Mouse (Mus musculus) kidney, embryonic 15.5 days (tissue): Measurements from ENCODE around the gene Psmd5. TPM values are rescaled to one million over a fixed set of nuclear protein-coding genes. Genes with fewer than 3 reads are reported as not detected.

Source experiments
- ATAC-seq: fragments of 200-750 bp; cut with Nextera tagmentation; replicated peaks from 2 replicates; pipeline ENCODE4 v1.8.0; 2017; ENCODE audit warnings: moderate TSS enrichment; ENCODE audit not compliant: low FRiP score
- H3K27ac ChIP-seq: fragments of 300-500 bp; sonication (generic); 2 replicates; pipeline ENCODE4 v1.5.1; 2015; ENCODE audit warnings: mild to moderate bottlenecking, inconsistent platforms
- H3K27me3 ChIP-seq: fragments of 300-500 bp; sonication (generic); 2 replicates; pipeline ENCODE4 v1.6.1; 2015; ENCODE audit warnings: inconsistent platforms
- H3K36me3 ChIP-seq: fragments of 300-500 bp; sonication (generic); 2 replicates; pipeline ENCODE4 v1.6.1; 2015; ENCODE audit warnings: inconsistent platforms
- H3K4me1 ChIP-seq: fragments of 300-500 bp; sonication (generic); 2 replicates; pipeline ENCODE4 v1.6.1; 2015; ENCODE audit warnings: inconsistent platforms
- H3K4me2 ChIP-seq: fragments of 300-500 bp; sonication (generic); 2 replicates; pipeline ENCODE4 v1.6.1; 2015; ENCODE audit warnings: moderate library complexity, mild to moderate bottlenecking, inconsistent platforms
- H3K4me3 ChIP-seq: fragments of 300-500 bp; sonication (generic); replicated peaks from 2 replicates; pipeline ENCODE4 v1.5.1; 2015; ENCODE audit warnings: mild to moderate bottlenecking, inconsistent platforms
- H3K9ac ChIP-seq: fragments of 300-500 bp; sonication (generic); 2 replicates; pipeline ENCODE4 v1.6.1; 2015; ENCODE audit warnings: mild to moderate bottlenecking, inconsistent platforms
- H3K9me3 ChIP-seq: fragments of 300-500 bp; sonication (generic); replicated peaks from 2 replicates; pipeline ENCODE4 v1.6.1; 2016; ENCODE audit warnings: inconsistent platforms
- WGBS: fragments of 180-500 bp; shearing (Covaris S2); methylation state at CpG from one replicate; pipeline ENCODE4 v1.1.7; 2015; ENCODE audit warnings: mixed read lengths; 5-methylcytosine and 5-hydroxymethylcytosine counted together
- polyA plus RNA-seq: library from polyadenylated mRNA; unstranded; fragments of >200 nt; fragmentation: Nextera tagmentation; extraction: Ambion mirVana; gene quantifications from 2 replicates; pipeline ENCODE4 v1.2.1, GENCODE M21; 2015

The Psmd5 gene
- polyA plus RNA-seq, 1 experiment from 2014 or later, result 116 TPM

GRCm38 (mm10) chr2:34893950-34894349 is 19.2 kb upstream of the Psmd5 start:
- no peak overlapping the region for H3K9ac ChIP-seq
- H3K27me3 ChIP-seq, result no peaks in the 10 kb centered on the region
- H3K4me3 ChIP-seq, result no peak overlapping the region
- H3K27ac ChIP-seq, result no peak overlapping the region
- no peak overlapping the region for H3K4me2 ChIP-seq
- H3K36me3 ChIP-seq, result peaks cover 26% of the 10 kb centered on the region
- 68% methylated on average over 5 of the region's 5 CpGs for WGBS
- H3K4me1 ChIP-seq, result 0 out of 2 replicates have a peak, but pooled peaks cover 5% of the 10 kb centered on the region
- ATAC-seq, result no peak
- H3K9me3 ChIP-seq, result no peaks in the 10 kb centered on the region

- H3K4me2 ChIP-seq, result no peak overlapping the region
- 62% methylated on average over 2 of the region's 2 CpGs for WGBS
- H3K36me3 ChIP-seq, result no peaks in the 10 kb centered on the region
- no peaks in the 10 kb centered on the region for H3K9me3 ChIP-seq
- no peaks in the 10 kb centered on the region for H3K4me1 ChIP-seq
- H3K27ac ChIP-seq, result no peak overlapping the region
- H3K27me3 ChIP-seq, result no peaks in the 10 kb centered on the region
- ATAC-seq, result no peak
- no peak overlapping the region for H3K9ac ChIP-seq
- H3K4me3 ChIP-seq, result no peak overlapping the region
Measured at GRCm38 (mm10) chr2:34884186-34884585, 9.4 kb upstream of the Psmd5 start.

GRCm38 (mm10) chr2:34883190-34883589 is 8.4 kb upstream of the Psmd5 start:
- H3K4me3 ChIP-seq, result no peak overlapping the region
- peak overlapping the region; percentile 41; the same call in 1 of the 2 replicates for H3K27ac ChIP-seq
- peak; percentile 85 for ATAC-seq
- no peaks in the 10 kb centered on the region for H3K27me3 ChIP-seq
- H3K4me1 ChIP-seq, result peaks cover 4% of the 10 kb centered on the region
- no peak overlapping the region for H3K9ac ChIP-seq
- H3K36me3 ChIP-seq, result no peaks in the 10 kb centered on the region
- no peak overlapping the region for H3K4me2 ChIP-seq
- no peaks in the 10 kb centered on the region for H3K9me3 ChIP-seq
- 16% methylated on average over 5 of the region's 5 CpGs for WGBS

- ATAC-seq, result no peak
Measured at GRCm38 (mm10) chr2:34882757-34883156, 8.0 kb upstream of the Psmd5 start.

GRCm38 (mm10) chr2:34880054-34880453 is 5.3 kb upstream of the Psmd5 start:
- H3K27me3 ChIP-seq, result no peaks in the 10 kb centered on the region

More at GRCm38 (mm10) chr2:34882757-34883156, 8.0 kb upstream of the Psmd5 start:
- H3K27me3 ChIP-seq, result no peaks in the 10 kb centered on the region
- H3K36me3 ChIP-seq, result no peaks in the 10 kb centered on the region
- H3K27ac ChIP-seq, result 0 out of 2 replicates have a peak overlapping the region, but pooled peaks have one; percentile 29
- no peak overlapping the region for H3K4me3 ChIP-seq
- 56% methylated on average over 2 of the region's 2 CpGs for WGBS
- no peaks in the 10 kb centered on the region for H3K9me3 ChIP-seq
- no peak overlapping the region for H3K9ac ChIP-seq
- H3K4me1 ChIP-seq, result peaks cover 4% of the 10 kb centered on the region
- no peak overlapping the region for H3K4me2 ChIP-seq

GRCm38 (mm10) chr2:34874271-34874670 is 497 bp downstream of the Psmd5 start, which contains the start of gene Cutal:
Gene Cutal, plus strand, starts transcription at chr2:34874396.
- peak; percentile 16; the same call in 1 of the 2 replicates for ATAC-seq
- peak within 1 kb of the TSS; percentile 69 for H3K4me2 ChIP-seq
- 2% methylated on average over 14 of the region's 14 CpGs for WGBS
- H3K9me3 ChIP-seq, result no peaks in the 10 kb centered on the region
- H3K9ac ChIP-seq, result peak within 1 kb of the TSS; percentile 51
- H3K27ac ChIP-seq, result peak within 1 kb of the TSS; percentile 84
- H3K36me3 ChIP-seq, result no peaks in the 10 kb centered on the region
- peaks cover 13% of the 10 kb centered on the region for H3K27me3 ChIP-seq
- peaks cover 25% of the 10 kb centered on the region for H3K4me1 ChIP-seq
- H3K4me3 ChIP-seq, result peak within 1 kb of the TSS; percentile 46

More at GRCm38 (mm10) chr2:34880054-34880453, 5.3 kb upstream of the Psmd5 start:
- Histone ChIP-seq H3K4me2 (no peak overlapping the region), H3K9me3 (no peaks in the 10 kb centered on the region), H3K4me3 (no peak overlapping the region), H3K9ac (no peak overlapping the region), H3K27ac (no peak overlapping the region), H3K36me3 (no peaks in the 10 kb centered on the region), H3K4me1 (peaks cover 4% of the 10 kb centered on the region)
- WGBS, result 85% methylated on average over 10 of the region's 10 CpGs
- ATAC-seq, result no peak

- H3K4me1 ChIP-seq, result peaks cover 34% of the 10 kb centered on the region
- H3K9me3 ChIP-seq, result no peaks in the 10 kb centered on the region
- H3K4me3 ChIP-seq, result peak overlapping the region; percentile 86
- peaks cover 14% of the 10 kb centered on the region for H3K36me3 ChIP-seq
- WGBS, result under 1% methylated on average over 67 of the region's 67 CpGs
- ATAC-seq, result peak; percentile 96
- H3K27ac ChIP-seq, result peak overlapping the region; percentile 97
- H3K27me3 ChIP-seq, result peaks cover 13% of the 10 kb centered on the region
- H3K4me2 ChIP-seq, result peak overlapping the region; percentile 72
- H3K9ac ChIP-seq, result peak overlapping the region; percentile 92
Measured at GRCm38 (mm10) chr2:34870520-34871474, 4.0 kb downstream of the Psmd5 start.

- Histone ChIP-seq H3K9ac (peak overlapping the region; percentile 92), H3K9me3 (no peaks in the 10 kb centered on the region), H3K4me1 (peaks cover 34% of the 10 kb centered on the region), H3K27me3 (peaks cover 13% of the 10 kb centered on the region), H3K4me3 (peak overlapping the region; percentile 86), H3K4me2 (peak overlapping the region; percentile 60), H3K36me3 (peaks cover 25% of the 10 kb centered on the region), H3K27ac (no peak overlapping the region)
- no peak for ATAC-seq
- WGBS, result 27% methylated on average over 5 of the region's 5 CpGs
Measured at GRCm38 (mm10) chr2:34869680-34870079, 5.1 kb downstream of the Psmd5 start.

GRCm38 (mm10) chr2:34857728-34858127 is 17.0 kb downstream of the Psmd5 start:
- WGBS, result 91% methylated on average over 8 of the region's 8 CpGs
- Histone ChIP-seq H3K4me2 (no peak overlapping the region), H3K4me3 (no peak overlapping the region), H3K27ac (no peak overlapping the region), H3K4me1 (no peaks in the 10 kb centered on the region), H3K9ac (no peak overlapping the region), H3K27me3 (no peaks in the 10 kb centered on the region), H3K36me3 (peaks cover 92% of the 10 kb centered on the region), H3K9me3 (no peaks in the 10 kb centered on the region)
- ATAC-seq, result no peak

- Histone ChIP-seq H3K9me3 (no peaks in the 10 kb centered on the region), H3K27me3 (no peaks in the 10 kb centered on the region), H3K27ac (no peak overlapping the region), H3K4me2 (no peak overlapping the region), H3K4me1 (no peaks in the 10 kb centered on the region), H3K4me3 (no peak overlapping the region), H3K9ac (no peak overlapping the region), H3K36me3 (peaks cover 98% of the 10 kb centered on the region)
- no peak for ATAC-seq
- 92% methylated on average over 4 of the region's 4 CpGs for WGBS
Measured at GRCm38 (mm10) chr2:34855265-34855664, 19.5 kb downstream of the Psmd5 start.

GRCm38 (mm10) chr2:34847702-34848101 is 27.1 kb downstream of the Psmd5 start:
- ATAC-seq, result no peak
- WGBS, result 86% methylated on average over 1 of the region's 1 CpGs
- Histone ChIP-seq H3K9me3 (no peaks in the 10 kb centered on the region), H3K4me1 (no peaks in the 10 kb centered on the region), H3K27ac (no peak overlapping the region), H3K27me3 (no peaks in the 10 kb centered on the region), H3K9ac (no peak overlapping the region), H3K4me3 (no peak overlapping the region), H3K36me3 (peaks cover 42% of the 10 kb centered on the region), H3K4me2 (no peak overlapping the region)

- ATAC-seq, result no peak
- Histone ChIP-seq H3K9ac (no peak overlapping the region), H3K4me1 (no peaks in the 10 kb centered on the region), H3K27ac (no peak overlapping the region), H3K4me2 (no peak overlapping the region), H3K27me3 (no peaks in the 10 kb centered on the region), H3K4me3 (no peak overlapping the region), H3K9me3 (no peaks in the 10 kb centered on the region), H3K36me3 (0 out of 2 replicates have a peak, but pooled peaks cover 4% of the 10 kb centered on the region)
- 80% methylated on average over 11 of the region's 11 CpGs for WGBS
Measured at GRCm38 (mm10) chr2:34843211-34843939, 31.4 kb downstream of the Psmd5 start.
